Mouse (Mus musculus): Measurements from ENCODE around the gene Lmna.

- TF ChIP-seq CTCF (IDR thresholded peaks at IDR 0.05; ENCODE audit: extremely low read depth, insufficient read depth, insufficient read length, insufficient replicate concordance) (no peak), POLR2A (IDR thresholded peaks at IDR 0.05; ENCODE audit: low read depth, low read length) (no peak)
Measured at GRCm38 (mm10) chr3:88452246-88452645, 57.5 kb downstream of the Lmna start.
